Mouse (Mus musculus): Measurements from ENCODE around the gene Igf2. TPM values are rescaled to one million over a fixed set of nuclear protein-coding genes. Genes with fewer than 3 reads are reported as not detected.

Igf2 gene
- polyA plus RNA-seq, 1 experiment from 2014 or later: 872 TPM

MicroRNAs within 50 kb of the gene (microRNA counts, 519-probe panel; counts per million panel counts)
- microRNA mmu-miR-483: 684 counts per million, percentile 72 among the panel's probes with 10 or more counts

Small RNA genes within 50 kb of the gene (microRNA-seq; reads per million reads assigned to microRNA genes)
- gene Mir483: 6,054 reads per million, percentile 92 among the genes with 10 or more reads in this experiment

Other genes with a start within 250 kb of the Igf2 start
- gene Syt8, start 232.0 kb downstream of the Igf2 start, polyA plus RNA-seq (2016; fragmentation: Nextera tagmentation; extraction: Ambion mirVana): 0.25 TPM in 1 of 2 replicates, not detected in the other
- gene Tnni2, start 225.0 kb downstream of the Igf2 start, polyA plus RNA-seq (2016; fragmentation: Nextera tagmentation; extraction: Ambion mirVana): 2.4 and 3.6 TPM in 2 replicates
- 28.7 and 31.1 TPM in 2 replicates for gene Lsp1, start 206.0 kb downstream of the Igf2 start, polyA plus RNA-seq (2016; fragmentation: Nextera tagmentation; extraction: Ambion mirVana)
- 1.6 and 1.7 TPM in 2 replicates for gene Tnnt3, start 168.0 kb downstream of the Igf2 start, polyA plus RNA-seq (2016; fragmentation: Nextera tagmentation; extraction: Ambion mirVana)
- gene Mrpl23, start 134.1 kb downstream of the Igf2 start, polyA plus RNA-seq (2016; fragmentation: Nextera tagmentation; extraction: Ambion mirVana): 25.9 and 33.7 TPM in 2 replicates
- 0.09 and 0.11 TPM in 2 replicates for gene Gm49394, start 3.1 kb upstream of the Igf2 start, polyA plus RNA-seq (2016; fragmentation: Nextera tagmentation; extraction: Ambion mirVana)
- not detected in 2 replicates for gene Ins2, start 76.6 kb upstream of the Igf2 start, polyA plus RNA-seq (2016; fragmentation: Nextera tagmentation; extraction: Ambion mirVana)

Data from limb, embryonic 10.5 days (tissue).